In genomic region chr10:59593826-59594570, GRCm38 (mm10) we compare ENCODE assay signal across 9 mouse cellular contexts. TPM values are rescaled to one million over a fixed set of nuclear protein-coding genes. Genes with fewer than 3 reads are reported as not detected.
DNase-seq lines count a peak whose midpoint lies in the region; ATAC-seq lines count a peak whose summit lies in the region.
"Had no signal": no experiment of that assay in that cellular context is flagged by ENCODE, and none has a peak within 500 bp of the region (broad histone marks: within the 10 kb centered on the region; RNA-seq: fewer than 3 reads in every experiment).

No protein-coding gene starts in this region.

- H3K4me1 ChIP-seq in lung, embryonic 15.5 days = peaks cover 10% of the 10 kb centered on the region
- H3K4me1 ChIP-seq in midbrain, embryonic 13.5 days (replicated peaks) = no peaks in the 10 kb centered on the region
- H3K4me1 ChIP-seq: neural tube, embryonic 12.5 days had no signal

- no peak overlapping the region for H3K9ac ChIP-seq in lung, embryonic 15.5 days
- no peak overlapping the region for H3K9ac ChIP-seq in midbrain, embryonic 13.5 days (replicated peaks)
- H3K9ac ChIP-seq: neural tube, embryonic 12.5 days had no signal

- no peak for DNase-seq in lung, postnatal 25 days (ENCODE audit: low spot score)
- peak; percentile 97 for DNase-seq in cerebellum, postnatal 14 days
- DNase-seq in kidney, adult 8-10 months = peak; percentile 55 to 60
- peak; percentile 83 for DNase-seq in right cerebral cortex, adult 18-20 months

- no peaks in the 10 kb centered on the region for H3K9me3 ChIP-seq in lung, embryonic 15.5 days
- H3K9me3 ChIP-seq in midbrain, embryonic 13.5 days = no peaks in the 10 kb centered on the region
- H3K9me3 ChIP-seq: neural tube, embryonic 12.5 days had no signal

- no peak overlapping the region for H3K4me3 ChIP-seq in lung, embryonic 15.5 days
- no peak overlapping the region for H3K4me3 ChIP-seq in midbrain, embryonic 13.5 days (replicated peaks)
- H3K4me3 ChIP-seq: neural tube, embryonic 12.5 days had no signal

- WGBS in lung, embryonic 15.5 days = 62% methylated on average over 13 of the region's 13 CpGs
- WGBS in midbrain, embryonic 13.5 days = 82% methylated on average over 13 of the region's 13 CpGs

- peak; percentile 31; the same call in 1 of the 2 replicates for ATAC-seq in lung, embryonic 15.5 days (ENCODE audit: borderline replicate concordance, extremely low read depth, low FRiP score, low TSS enrichment)
- ATAC-seq in midbrain, embryonic 13.5 days = no peak
- ATAC-seq in inflammation-experienced regulatory T-cells, adult 6 months = no peak

- no peaks in the 10 kb centered on the region for H3K36me3 ChIP-seq in lung, embryonic 15.5 days
- H3K36me3 ChIP-seq in midbrain, embryonic 13.5 days = no peaks in the 10 kb centered on the region
- H3K36me3 ChIP-seq: neural tube, embryonic 12.5 days had no signal

- no peaks in the 10 kb centered on the region for H3K27me3 ChIP-seq in lung, embryonic 15.5 days
- no peaks in the 10 kb centered on the region for H3K27me3 ChIP-seq in midbrain, embryonic 13.5 days
- H3K27me3 ChIP-seq: neural tube, embryonic 12.5 days had no signal

- H3K4me2 ChIP-seq in lung, embryonic 15.5 days = no peak overlapping the region
- H3K4me2 ChIP-seq in midbrain, embryonic 13.5 days (replicated peaks) = no peak overlapping the region
- H3K4me2 ChIP-seq: neural tube, embryonic 12.5 days had no signal

- no peak overlapping the region for H3K27ac ChIP-seq in lung, embryonic 15.5 days
- H3K27ac ChIP-seq in midbrain, embryonic 13.5 days = no peak overlapping the region
- H3K27ac ChIP-seq: neural tube, embryonic 12.5 days had no signal

RNA-seq across cellular contexts. Expression of gene Gm10322, which starts 21.9 kb away (rescaled TPM):
- not detected in 2 replicates for polyA plus RNA-seq in lung, embryonic 15.5 days (2015; fragmentation: Nextera tagmentation; extraction: Ambion mirVana)
- polyA plus RNA-seq in midbrain, embryonic 13.5 days (2015; fragmentation: Nextera tagmentation; extraction: Ambion mirVana) = not detected in 2 replicates
- polyA plus RNA-seq in inflammation-experienced regulatory T-cells, adult 6 months (2017; shearing (Covaris generic)) = not detected
- polyA plus RNA-seq: intestine, embryonic 14.5 days; neural tube, embryonic 12.5 days had no signal

RNA-seq across cellular contexts. Expression of gene Mcu, which starts 22.5 kb away (rescaled TPM):
- 29.9 and 30.8 TPM in 2 replicates for polyA plus RNA-seq in lung, embryonic 15.5 days (2015; fragmentation: Nextera tagmentation; extraction: Ambion mirVana)
- 18.3 and 19.5 TPM in 2 replicates for polyA plus RNA-seq in midbrain, embryonic 13.5 days (2015; fragmentation: Nextera tagmentation; extraction: Ambion mirVana)
- 10 to 100 TPM; 20.2 to 36.2 (median 30.8) TPM for polyA plus RNA-seq in inflammation-experienced regulatory T-cells, adult 6 months (2017; shearing (Covaris generic))
